Mouse (Mus musculus) forebrain, embryonic 13.5 days (tissue): ENCODE measurements around the gene Cercam. TPM values are rescaled to one million over a fixed set of nuclear protein-coding genes. Genes with fewer than 3 reads are reported as not detected.
"Not testable (repeated sequence)": the region's sequence is repeated elsewhere in the genome, so short reads cannot be mapped to it uniquely, and the experiment has no call there.

Source experiments
- ATAC-seq: fragments of 200-750 bp; cut with Nextera tagmentation; 2 replicates; pipeline ENCODE4 v1.8.0; 2017
- H3K27ac ChIP-seq: fragments of 300-500 bp; sonication (generic); 2 replicates; pipeline ENCODE4 v1.5.1; 2015; ENCODE audit warnings: inconsistent platforms, mild to moderate bottlenecking, moderate library complexity
- H3K27me3 ChIP-seq: fragments of 300-500 bp; sonication (generic); 2 replicates; pipeline ENCODE4 v1.6.1; 2015; ENCODE audit warnings: mild to moderate bottlenecking, inconsistent platforms
- H3K36me3 ChIP-seq: fragments of 300-500 bp; sonication (generic); 2 replicates; pipeline ENCODE4 v1.6.1; 2015; ENCODE audit warnings: mild to moderate bottlenecking, inconsistent platforms; ENCODE audit not compliant: poor library complexity, severe bottlenecking
- H3K4me1 ChIP-seq: fragments of 300-500 bp; sonication (generic); 2 replicates; pipeline ENCODE4 v1.6.1; 2015; ENCODE audit warnings: inconsistent platforms
- H3K4me2 ChIP-seq: fragments of 300-500 bp; sonication (generic); 2 replicates; pipeline ENCODE4 v1.6.1; 2015; ENCODE audit warnings: inconsistent platforms, mild to moderate bottlenecking, moderate library complexity
- H3K4me3 ChIP-seq: fragments of 300-500 bp; sonication (generic); 2 replicates; pipeline ENCODE4 v1.5.1; 2015; ENCODE audit warnings: mild to moderate bottlenecking, inconsistent platforms
- H3K9ac ChIP-seq: fragments of 300-500 bp; sonication (generic); 2 replicates; pipeline ENCODE4 v1.6.1; 2015; ENCODE audit warnings: mild to moderate bottlenecking, inconsistent platforms
- H3K9me3 ChIP-seq: fragments of 300-500 bp; sonication (generic); replicated peaks from 2 replicates; pipeline ENCODE4 v1.6.1; 2016; ENCODE audit warnings: inconsistent platforms
- WGBS: fragments of 180-500 bp; shearing (Covaris S2); methylation state at CpG from one replicate; pipeline ENCODE4 v1.1.7; 2015; 5-methylcytosine and 5-hydroxymethylcytosine counted together
- polyA plus RNA-seq: library from polyadenylated mRNA; unstranded; fragments of >200 nt; fragmentation: Nextera tagmentation; extraction: Ambion mirVana; gene quantifications from 2 replicates; pipeline ENCODE4 v1.2.1, GENCODE M21; 2015

The Cercam gene
- polyA plus RNA-seq, 1 experiment from 2014 or later: 5.8 TPM

GRCm38 (mm10) chr2:29879964-29880830, 11.2 kb downstream of the Cercam start:
- no peak overlapping the region for H3K4me2 ChIP-seq
- 0 out of 2 replicates have a peak, but pooled peaks cover 3% of the 10 kb centered on the region for H3K4me1 ChIP-seq
- WGBS: 81% methylated on average over 17 of the region's 17 CpGs
- peaks cover 8% of the 10 kb centered on the region; the same call in 1 of the 2 replicates for H3K36me3 ChIP-seq
- no peaks in the 10 kb centered on the region for H3K9me3 ChIP-seq
- H3K9ac ChIP-seq: no peak overlapping the region
- no peak for ATAC-seq
- H3K27me3 ChIP-seq: no peaks in the 10 kb centered on the region
- no peak overlapping the region for H3K27ac ChIP-seq
- H3K4me3 ChIP-seq: no peak overlapping the region

- peaks cover 19% of the 10 kb centered on the region for H3K4me1 ChIP-seq
- not testable (repeated sequence) for ATAC-seq, H3K9me3 ChIP-seq, H3K27ac ChIP-seq, H3K36me3 ChIP-seq, H3K4me2 ChIP-seq, H3K9ac ChIP-seq, H3K4me3 ChIP-seq, H3K27me3 ChIP-seq
- WGBS: 83% methylated on average over 9 of the region's 9 CpGs
These were observed 17.8 kb downstream of the Cercam start for GRCm38 (mm10) chr2:29886659-29887292.

GRCm38 (mm10) chr2:29889066-29889944, 20.3 kb downstream of the Cercam start, which contains the start of gene Odf2:
Gene Odf2 (plus strand): TSS chr2:29889221.
- 1% methylated on average over 60 of the region's 70 CpGs for WGBS
- peaks cover 28% of the 10 kb centered on the region for H3K36me3 ChIP-seq
- H3K4me3 ChIP-seq: peak within 1 kb of the TSS; percentile 100
- H3K27ac ChIP-seq: peak within 1 kb of the TSS; percentile 86
- peak within 1 kb of the TSS; percentile 94 for H3K9ac ChIP-seq
- peak within 1 kb of the TSS; percentile 92 for H3K4me2 ChIP-seq
- H3K9me3 ChIP-seq: no peaks in the 10 kb centered on the region
- H3K27me3 ChIP-seq: no peaks in the 10 kb centered on the region; the same call in 1 of the 2 replicates
- peaks cover 19% of the 10 kb centered on the region for H3K4me1 ChIP-seq
- peak; percentile 87 for ATAC-seq

- no peaks in the 10 kb centered on the region for H3K9me3 ChIP-seq
- no peaks in the 10 kb centered on the region; the same call in 1 of the 2 replicates for H3K27me3 ChIP-seq
- peak overlapping the region; percentile 86 for H3K27ac ChIP-seq
- peak overlapping the region; percentile 94 for H3K9ac ChIP-seq
- H3K4me3 ChIP-seq: peak overlapping the region; percentile 100
- H3K4me2 ChIP-seq: peak overlapping the region; percentile 92
- H3K36me3 ChIP-seq: peaks cover 37% of the 10 kb centered on the region
- peaks cover 19% of the 10 kb centered on the region for H3K4me1 ChIP-seq
- peak; percentile 89 for ATAC-seq
- under 1% methylated on average over 47 of the region's 61 CpGs for WGBS
These were observed 21.2 kb downstream of the Cercam start for GRCm38 (mm10) chr2:29889991-29890833.

GRCm38 (mm10) chr2:29891773-29892172, 22.8 kb downstream of the Cercam start:
- no peak for ATAC-seq
- WGBS: 91% methylated on average over 6 of the region's 6 CpGs
- Histone ChIP-seq H3K36me3 (peaks cover 50% of the 10 kb centered on the region), H3K4me3 (no peak overlapping the region), H3K4me1 (peaks cover 19% of the 10 kb centered on the region), H3K9me3 (no peaks in the 10 kb centered on the region), H3K9ac (no peak overlapping the region), H3K27ac (no peak overlapping the region), H3K27me3 (no peaks in the 10 kb centered on the region; the same call in 1 of the 2 replicates), H3K4me2 (peak overlapping the region; percentile 92; the same call in 1 of the 2 replicates)

GRCm38 (mm10) chr2:29896071-29896470, 27.1 kb downstream of the Cercam start:
- Histone ChIP-seq H3K4me3 (no peak overlapping the region), H3K9ac (no peak overlapping the region)
- 88% methylated on average over 1 of the region's 1 CpGs for WGBS

GRCm38 (mm10) chr2:29897366-29897765, 28.4 kb downstream of the Cercam start:
- peaks cover 97% of the 10 kb centered on the region for H3K36me3 ChIP-seq

More at GRCm38 (mm10) chr2:29896071-29896470, 27.1 kb downstream of the Cercam start:
- Histone ChIP-seq H3K4me1 (peaks cover 6% of the 10 kb centered on the region), H3K9me3 (no peaks in the 10 kb centered on the region), H3K4me2 (no peak overlapping the region), H3K27me3 (no peaks in the 10 kb centered on the region), H3K27ac (no peak overlapping the region), H3K36me3 (peaks cover 93% of the 10 kb centered on the region)
- ATAC-seq: no peak

GRCm38 (mm10) chr2:29898081-29898480, 29.1 kb downstream of the Cercam start:
- H3K36me3 ChIP-seq: peaks cover 97% of the 10 kb centered on the region
- WGBS: 100% methylated on average over 1 of the region's 1 CpGs
- ATAC-seq: no peak

More at GRCm38 (mm10) chr2:29897366-29897765, 28.4 kb downstream of the Cercam start:
- peak overlapping the region; percentile 41 for H3K27ac ChIP-seq
- no peak overlapping the region for H3K4me3 ChIP-seq
- no peak overlapping the region for H3K9ac ChIP-seq
- H3K4me2 ChIP-seq: no peak overlapping the region
- no peaks in the 10 kb centered on the region for H3K27me3 ChIP-seq
- no peak for ATAC-seq
- no peaks in the 10 kb centered on the region for H3K4me1 ChIP-seq
- WGBS: 80% methylated on average over 2 of the region's 2 CpGs
- no peaks in the 10 kb centered on the region for H3K9me3 ChIP-seq

GRCm38 (mm10) chr2:29902194-29902593, 33.2 kb downstream of the Cercam start:
- Histone ChIP-seq H3K27ac (no peak overlapping the region), H3K36me3 (peaks cover 100% of the 10 kb centered on the region), H3K4me3 (no peak overlapping the region), H3K27me3 (no peaks in the 10 kb centered on the region), H3K4me1 (no peaks in the 10 kb centered on the region), H3K9me3 (no peaks in the 10 kb centered on the region), H3K4me2 (no peak overlapping the region), H3K9ac (no peak overlapping the region)
- no peak for ATAC-seq
- 90% methylated on average over 10 of the region's 10 CpGs for WGBS

More at GRCm38 (mm10) chr2:29898081-29898480, 29.1 kb downstream of the Cercam start:
- no peaks in the 10 kb centered on the region for H3K9me3 ChIP-seq
- H3K27ac ChIP-seq: peak overlapping the region; percentile 35; the same call in 1 of the 2 replicates
- H3K9ac ChIP-seq: no peak overlapping the region
- H3K4me3 ChIP-seq: no peak overlapping the region
- no peaks in the 10 kb centered on the region for H3K27me3 ChIP-seq
- H3K4me2 ChIP-seq: no peak overlapping the region
- no peaks in the 10 kb centered on the region for H3K4me1 ChIP-seq

- not testable (repeated sequence) for H3K27me3 ChIP-seq, H3K9ac ChIP-seq, H3K27ac ChIP-seq, ATAC-seq, H3K4me3 ChIP-seq, H3K9me3 ChIP-seq, H3K4me1 ChIP-seq, H3K4me2 ChIP-seq
- H3K36me3 ChIP-seq: peaks cover 92% of the 10 kb centered on the region
- WGBS: 62% methylated on average over 2 of the region's 2 CpGs
These were observed 39.2 kb downstream of the Cercam start for GRCm38 (mm10) chr2:29908171-29908570.

- ATAC-seq: no peak
These were observed 41.1 kb downstream of the Cercam start for GRCm38 (mm10) chr2:29910042-29910441.

More at GRCm38 (mm10) chr2:29910042-29910441, 41.1 kb downstream of the Cercam start:
- H3K27ac ChIP-seq: no peak overlapping the region
- no peaks in the 10 kb centered on the region for H3K4me1 ChIP-seq
- peaks cover 90% of the 10 kb centered on the region for H3K36me3 ChIP-seq
- H3K9me3 ChIP-seq: no peaks in the 10 kb centered on the region
- H3K9ac ChIP-seq: no peak overlapping the region
- 83% methylated on average over 2 of the region's 2 CpGs for WGBS
- no peak overlapping the region for H3K4me2 ChIP-seq
- no peaks in the 10 kb centered on the region for H3K27me3 ChIP-seq
- no peak overlapping the region for H3K4me3 ChIP-seq
